Mouse (Mus musculus): ENCODE results near the gene Scrn2.

DNA sequence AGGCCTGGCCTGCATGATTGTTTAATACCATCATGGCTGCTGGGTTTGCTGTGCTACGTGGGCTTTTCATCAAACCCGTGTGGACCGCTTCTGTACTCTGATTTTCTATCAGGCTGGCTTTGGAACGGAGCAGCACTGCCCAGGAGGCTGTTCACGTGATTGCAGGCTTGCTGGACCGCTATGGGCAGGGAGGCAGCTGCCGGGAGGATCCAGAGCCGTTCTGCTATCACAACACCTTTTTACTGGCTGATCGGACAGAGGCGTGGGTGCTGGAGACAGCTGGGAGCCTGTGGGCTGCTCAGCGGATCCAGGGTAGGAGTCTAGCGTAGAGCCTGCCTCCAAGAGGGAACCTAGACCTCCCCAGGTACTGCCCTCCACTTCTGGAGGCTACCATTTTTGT is 2.2 kb downstream of the Scrn2 start:
- TF ChIP-seq CTCF (IDR thresholded peaks at IDR 0.05; ENCODE audit: extremely low read depth, insufficient read length, insufficient replicate concordance, low read depth, low read length) (no peak), POLR2A (IDR thresholded peaks at IDR 0.05; ENCODE audit: low read depth, low read length) (no peak)

All from small intestine, adult 2 months (tissue).